Mouse (Mus musculus) heart, postnatal 0 days (tissue): Measurements from ENCODE around the gene S100b.

Experiments
- CTCF ChIP-seq: IDR thresholded peaks from 2 replicates; pipeline ENCODE4 v1.5.1; 2016; ENCODE audit warnings: antibody characterized with exemption, control low read depth, low read depth
- EP300 ChIP-seq: IDR thresholded peaks from 2 replicates; pipeline ENCODE4 v1.6.1; 2016; ENCODE audit warnings: antibody characterized with exemption, low read depth

GRCm38 (mm10) chr10:76289936-76290671 is 36.5 kb downstream of the S100b start:
- no peak for TF ChIP-seq CTCF
- no peak for TF ChIP-seq EP300
